Mouse (Mus musculus): ENCODE results near the gene Ugt1a8.
"Not testable (repeated sequence)": the region's sequence is repeated elsewhere in the genome, so short reads cannot be mapped to it uniquely, and the experiment has no call there.

Ugt1a8 gene

GRCm38 (mm10) chr1:88109027-88109557 is 21.5 kb downstream of the Ugt1a8 start:
- DNase-seq (ENCODE audit: extremely low spot score), result not testable (repeated sequence)

- DNase-seq (ENCODE audit: extremely low spot score), result not testable (repeated sequence)
Measured at GRCm38 (mm10) chr1:88109604-88110003, 22.0 kb downstream of the Ugt1a8 start.

GRCm38 (mm10) chr1:88112769-88113168 is 25.2 kb downstream of the Ugt1a8 start:
- DNase-seq (ENCODE audit: extremely low spot score), result not testable (repeated sequence)

- DNase-seq (ENCODE audit: extremely low spot score), result not testable (repeated sequence)
Measured at GRCm38 (mm10) chr1:88120550-88120949, 32.9 kb downstream of the Ugt1a8 start.

GRCm38 (mm10) chr1:88121521-88121920 is 33.9 kb downstream of the Ugt1a8 start:
- not testable (repeated sequence) for DNase-seq (ENCODE audit: extremely low spot score)

GRCm38 (mm10) chr1:88125827-88126360 is 38.3 kb downstream of the Ugt1a8 start:
- not testable (repeated sequence) for DNase-seq (ENCODE audit: extremely low spot score)

- DNase-seq (ENCODE audit: extremely low spot score), result not testable (repeated sequence)
Measured at GRCm38 (mm10) chr1:88129091-88129490, 41.5 kb downstream of the Ugt1a8 start.

- not testable (repeated sequence) for DNase-seq (ENCODE audit: extremely low spot score)
Measured at GRCm38 (mm10) chr1:88130223-88130622, 42.6 kb downstream of the Ugt1a8 start.

GRCm38 (mm10) chr1:88133908-88134456 is 46.4 kb downstream of the Ugt1a8 start:
- DNase-seq (ENCODE audit: extremely low spot score), result no peak

- DNase-seq (ENCODE audit: extremely low spot score), result not testable (repeated sequence)
Measured at GRCm38 (mm10) chr1:88134457-88135011, 46.9 kb downstream of the Ugt1a8 start, which contains the start of gene Ugt1a6a. Gene Ugt1a6a (plus strand): TSS chr1:88134809.

GRCm38 (mm10) chr1:88135229-88135904 is 47.8 kb downstream of the Ugt1a8 start:
- DNase-seq (ENCODE audit: extremely low spot score), result not testable (repeated sequence)

GRCm38 (mm10) chr1:88136646-88137045 is 49.0 kb downstream of the Ugt1a8 start:
- no peak for DNase-seq (ENCODE audit: extremely low spot score)

- no peak for DNase-seq (ENCODE audit: extremely low spot score)
Measured at GRCm38 (mm10) chr1:88137264-88137663, 49.7 kb downstream of the Ugt1a8 start.

GRCm38 (mm10) chr1:88138145-88138544 is 50.5 kb downstream of the Ugt1a8 start:
- no peak for DNase-seq (ENCODE audit: extremely low spot score)

- DNase-seq (ENCODE audit: extremely low spot score), result not testable (repeated sequence)
Measured at GRCm38 (mm10) chr1:88140492-88140891, 52.9 kb downstream of the Ugt1a8 start.

- DNase-seq (ENCODE audit: extremely low spot score), result peak; percentile 9
Measured at GRCm38 (mm10) chr1:88143966-88144675, 56.5 kb downstream of the Ugt1a8 start.

GRCm38 (mm10) chr1:88145278-88145677 is 57.7 kb downstream of the Ugt1a8 start:
- not testable (repeated sequence) for DNase-seq (ENCODE audit: extremely low spot score)

- not testable (repeated sequence) for DNase-seq (ENCODE audit: extremely low spot score)
Measured at GRCm38 (mm10) chr1:88150133-88150532, 62.5 kb downstream of the Ugt1a8 start.

- DNase-seq (ENCODE audit: extremely low spot score), result no peak
Measured at GRCm38 (mm10) chr1:88158430-88158829, 70.8 kb downstream of the Ugt1a8 start.

- no peak for DNase-seq (ENCODE audit: extremely low spot score)
Measured at GRCm38 (mm10) chr1:88165711-88166110, 78.1 kb downstream of the Ugt1a8 start, which contains the start of gene Ugt1a5. Gene Ugt1a5 (plus strand): TSS chr1:88166012.

- not testable (repeated sequence) for DNase-seq (ENCODE audit: extremely low spot score)
Measured at GRCm38 (mm10) chr1:88172190-88172589, 84.6 kb downstream of the Ugt1a8 start.

GRCm38 (mm10) chr1:88179657-88180056 is 92.0 kb downstream of the Ugt1a8 start:
- DNase-seq (ENCODE audit: extremely low spot score), result no peak

All from embryo, embryonic 9.5 days (tissue).